Mouse (Mus musculus) hindbrain, embryonic 15.5 days (tissue): Measurements from ENCODE around the gene Auh. TPM values are rescaled to one million over a fixed set of nuclear protein-coding genes. Genes with fewer than 3 reads are reported as not detected.

Experiments used
- ATAC-seq: fragments of 200-750 bp; cut with Nextera tagmentation; 2 replicates; pipeline ENCODE4 v1.8.0; 2017; ENCODE audit warnings: low read depth, moderate number of reproducible peaks, moderate TSS enrichment; ENCODE audit not compliant: low FRiP score
- H3K27ac ChIP-seq: fragments of 300-500 bp; sonication (generic); replicated peaks from 2 replicates; pipeline ENCODE4 v1.5.1; 2015; ENCODE audit warnings: mild to moderate bottlenecking, inconsistent platforms
- H3K27me3 ChIP-seq: fragments of 300-500 bp; sonication (generic); 2 replicates; pipeline ENCODE4 v1.6.1; 2015; ENCODE audit warnings: control low read depth, inconsistent platforms
- H3K36me3 ChIP-seq: fragments of 300-500 bp; sonication (generic); 2 replicates; pipeline ENCODE4 v1.6.1; 2015; ENCODE audit warnings: control low read depth, inconsistent platforms
- H3K4me1 ChIP-seq: fragments of 300-500 bp; sonication (generic); replicated peaks from 2 replicates; pipeline ENCODE4 v1.6.1; 2015; ENCODE audit warnings: control low read depth, inconsistent platforms
- H3K4me2 ChIP-seq: fragments of 300-500 bp; sonication (generic); 2 replicates; pipeline ENCODE4 v1.6.1; 2015; ENCODE audit warnings: moderate library complexity, mild to moderate bottlenecking, inconsistent platforms
- H3K4me3 ChIP-seq: fragments of 300-500 bp; sonication (generic); 2 replicates; pipeline ENCODE4 v1.5.1; 2015; ENCODE audit warnings: mild to moderate bottlenecking, inconsistent platforms
- H3K9ac ChIP-seq: fragments of 300-500 bp; sonication (generic); 2 replicates; pipeline ENCODE4 v1.6.1; 2015; ENCODE audit warnings: inconsistent platforms
- H3K9me3 ChIP-seq: fragments of 300-500 bp; sonication (generic); 2 replicates; pipeline ENCODE4 v1.6.1; 2016; ENCODE audit warnings: control low read depth, inconsistent platforms
- WGBS: fragments of 180-500 bp; shearing (Covaris S2); methylation state at CpG from one replicate; pipeline ENCODE4 v1.1.7; 2015; 5-methylcytosine and 5-hydroxymethylcytosine counted together
- polyA plus RNA-seq: library from polyadenylated mRNA; unstranded; fragments of >200 nt; fragmentation: Nextera tagmentation; extraction: Ambion mirVana; gene quantifications from 2 replicates; pipeline ENCODE4 v1.2.1, GENCODE M21; 2015

Gene Auh
- polyA plus RNA-seq, 1 experiment from 2014 or later = 60.1 TPM

- H3K9me3 ChIP-seq = no peaks in the 10 kb centered on the region
- H3K27me3 ChIP-seq = no peaks in the 10 kb centered on the region
- H3K4me1 ChIP-seq = peaks cover 24% of the 10 kb centered on the region
- H3K4me3 ChIP-seq = no peak overlapping the region
- WGBS = 55% methylated on average over 6 of the region's 6 CpGs
- H3K4me2 ChIP-seq = no peak overlapping the region
- ATAC-seq = no peak
- no peaks in the 10 kb centered on the region for H3K36me3 ChIP-seq
- no peak overlapping the region for H3K27ac ChIP-seq
- no peak overlapping the region for H3K9ac ChIP-seq
These were observed 54.4 kb downstream of the Auh start for GRCm38 (mm10) chr13:52875089-52875488.

GRCm38 (mm10) chr13:52874338-52874737 is 55.1 kb downstream of the Auh start:
- 84% methylated on average over 6 of the region's 6 CpGs for WGBS
- H3K27ac ChIP-seq = no peak overlapping the region
- no peak overlapping the region for H3K4me3 ChIP-seq
- no peaks in the 10 kb centered on the region for H3K36me3 ChIP-seq
- no peaks in the 10 kb centered on the region for H3K9me3 ChIP-seq
- no peaks in the 10 kb centered on the region for H3K27me3 ChIP-seq
- no peak overlapping the region for H3K9ac ChIP-seq
- H3K4me1 ChIP-seq = peaks cover 17% of the 10 kb centered on the region; the same call in 1 of the 2 replicates
- ATAC-seq = no peak
- H3K4me2 ChIP-seq = no peak overlapping the region

GRCm38 (mm10) chr13:52873923-52874322 is 55.6 kb downstream of the Auh start:
- no peaks in the 10 kb centered on the region for H3K36me3 ChIP-seq
- no peak overlapping the region for H3K27ac ChIP-seq
- ATAC-seq = no peak
- no peaks in the 10 kb centered on the region for H3K27me3 ChIP-seq
- H3K4me2 ChIP-seq = no peak overlapping the region
- H3K4me3 ChIP-seq = no peak overlapping the region
- H3K4me1 ChIP-seq = peaks cover 16% of the 10 kb centered on the region; the same call in 1 of the 2 replicates
- no peaks in the 10 kb centered on the region for H3K9me3 ChIP-seq
- H3K9ac ChIP-seq = no peak overlapping the region
- WGBS = 88% methylated on average over 11 of the region's 11 CpGs

- no peaks in the 10 kb centered on the region for H3K36me3 ChIP-seq
- no peak overlapping the region for H3K4me2 ChIP-seq
- H3K9ac ChIP-seq = no peak overlapping the region
- no peak overlapping the region for H3K4me3 ChIP-seq
- H3K9me3 ChIP-seq = no peaks in the 10 kb centered on the region
- H3K27ac ChIP-seq = peak overlapping the region; percentile 72
- ATAC-seq = peak; percentile 66
- H3K27me3 ChIP-seq = no peaks in the 10 kb centered on the region
- WGBS = 43% methylated on average over 15 of the region's 15 CpGs
- peaks cover 20% of the 10 kb centered on the region for H3K4me1 ChIP-seq
These were observed 63.3 kb downstream of the Auh start for GRCm38 (mm10) chr13:52866005-52866792.

- H3K4me1 ChIP-seq = peaks cover 27% of the 10 kb centered on the region
- H3K4me2 ChIP-seq = no peak overlapping the region
- no peaks in the 10 kb centered on the region for H3K36me3 ChIP-seq
- H3K9me3 ChIP-seq = no peaks in the 10 kb centered on the region
- H3K27me3 ChIP-seq = no peaks in the 10 kb centered on the region
- no peak overlapping the region for H3K4me3 ChIP-seq
- 83% methylated on average over 8 of the region's 8 CpGs for WGBS
- H3K27ac ChIP-seq = no peak overlapping the region
- no peak for ATAC-seq
- no peak overlapping the region for H3K9ac ChIP-seq
These were observed 66.0 kb downstream of the Auh start for GRCm38 (mm10) chr13:52863436-52863835.

GRCm38 (mm10) chr13:52860006-52860685 is 69.3 kb downstream of the Auh start:
- no peaks in the 10 kb centered on the region for H3K36me3 ChIP-seq
- H3K27ac ChIP-seq = no peak overlapping the region
- H3K27me3 ChIP-seq = no peaks in the 10 kb centered on the region
- H3K4me3 ChIP-seq = no peak overlapping the region
- no peaks in the 10 kb centered on the region for H3K9me3 ChIP-seq
- H3K4me1 ChIP-seq = peaks cover 7% of the 10 kb centered on the region
- no peak overlapping the region for H3K4me2 ChIP-seq
- no peak for ATAC-seq
- 72% methylated on average over 22 of the region's 22 CpGs for WGBS
- no peak overlapping the region for H3K9ac ChIP-seq

GRCm38 (mm10) chr13:52859065-52859820 is 70.2 kb downstream of the Auh start:
- Histone ChIP-seq H3K9ac (no peak overlapping the region), H3K4me2 (no peak overlapping the region), H3K4me3 (no peak overlapping the region), H3K9me3 (no peaks in the 10 kb centered on the region), H3K4me1 (peaks cover 7% of the 10 kb centered on the region), H3K27ac (peak overlapping the region; percentile 48; the same call in 1 of the 2 replicates), H3K36me3 (no peaks in the 10 kb centered on the region), H3K27me3 (no peaks in the 10 kb centered on the region)
- ATAC-seq = peak; percentile 60; the same call in 1 of the 2 replicates
- 59% methylated on average over 16 of the region's 16 CpGs for whole genome bisulfite sequencing

- ATAC-seq = no peak
- H3K9ac ChIP-seq = no peak overlapping the region
- H3K27ac ChIP-seq = no peak overlapping the region
- 85% methylated on average over 12 of the region's 12 CpGs for WGBS
- H3K4me3 ChIP-seq = no peak overlapping the region
- no peaks in the 10 kb centered on the region for H3K9me3 ChIP-seq
- no peaks in the 10 kb centered on the region for H3K36me3 ChIP-seq
- H3K4me2 ChIP-seq = no peak overlapping the region
- peaks cover 7% of the 10 kb centered on the region for H3K4me1 ChIP-seq
- H3K27me3 ChIP-seq = no peaks in the 10 kb centered on the region
These were observed 71.1 kb downstream of the Auh start for GRCm38 (mm10) chr13:52858373-52858772.

- no peak overlapping the region for H3K27ac ChIP-seq
- no peaks in the 10 kb centered on the region for H3K9me3 ChIP-seq
- no peak for ATAC-seq
- H3K4me2 ChIP-seq = no peak overlapping the region
- no peaks in the 10 kb centered on the region for H3K27me3 ChIP-seq
- H3K36me3 ChIP-seq = no peaks in the 10 kb centered on the region
- no peak overlapping the region for H3K4me3 ChIP-seq
- peaks cover 7% of the 10 kb centered on the region for H3K4me1 ChIP-seq
- no peak overlapping the region for H3K9ac ChIP-seq
- 77% methylated on average over 5 of the region's 5 CpGs for WGBS
These were observed 71.7 kb downstream of the Auh start for GRCm38 (mm10) chr13:52857781-52858180.

GRCm38 (mm10) chr13:52853536-52853935 is 75.9 kb downstream of the Auh start:
- no peak for ATAC-seq
- no peaks in the 10 kb centered on the region for H3K4me1 ChIP-seq
- H3K9me3 ChIP-seq = no peaks in the 10 kb centered on the region
- no peak overlapping the region for H3K9ac ChIP-seq
- H3K36me3 ChIP-seq = no peaks in the 10 kb centered on the region
- no peak overlapping the region for H3K27ac ChIP-seq
- 82% methylated on average over 1 of the region's 1 CpGs for WGBS
- no peaks in the 10 kb centered on the region for H3K27me3 ChIP-seq
- H3K4me3 ChIP-seq = no peak overlapping the region
- no peak overlapping the region for H3K4me2 ChIP-seq

GRCm38 (mm10) chr13:52851886-52852285 is 77.6 kb downstream of the Auh start:
- Histone ChIP-seq H3K27ac (no peak overlapping the region), H3K9me3 (no peaks in the 10 kb centered on the region), H3K9ac (no peak overlapping the region), H3K4me3 (no peak overlapping the region), H3K36me3 (no peaks in the 10 kb centered on the region), H3K4me1 (0 out of 2 replicates have a peak, but pooled peaks cover 4% of the 10 kb centered on the region), H3K4me2 (no peak overlapping the region), H3K27me3 (no peaks in the 10 kb centered on the region)
- WGBS = 86% methylated on average over 4 of the region's 4 CpGs
- ATAC-seq = no peak
